ENCODE assay signal across 24 mouse cellular contexts in genomic region chr13:115252541-115252940, GRCm38 (mm10).
DNase-seq lines count a peak whose midpoint lies in the region; ATAC-seq lines count a peak whose summit lies in the region.
"Had no signal": no experiment of that assay in that cellular context is flagged by ENCODE, and none has a peak within 500 bp of the region (broad histone marks: within the 10 kb centered on the region; RNA-seq: fewer than 3 reads in every experiment).

No protein-coding gene starts in this region.

- no peaks in the 10 kb centered on the region for H3K27me3 ChIP-seq in embryonic facial prominence, embryonic 11.5 days (ENCODE audit: control insufficient read depth, insufficient read depth, low read length)
- H3K27me3 ChIP-seq in embryonic facial prominence, embryonic 10.5 days (replicated peaks; ENCODE audit: low read depth, poor library complexity, severe bottlenecking): no peaks in the 10 kb centered on the region
- H3K27me3 ChIP-seq in embryonic facial prominence, embryonic 14.5 days (replicated peaks; ENCODE audit: control insufficient read depth, insufficient read depth, low read length): no peaks in the 10 kb centered on the region
- H3K27me3 ChIP-seq: CH12.LX; heart, embryonic 13.5 days; hindbrain, embryonic 15.5 days; liver, embryonic 13.5 days had no signal

- H3K36me3 ChIP-seq in embryonic facial prominence, embryonic 11.5 days (replicated peaks; ENCODE audit: control insufficient read depth, insufficient read depth, low read depth, low read length): no peaks in the 10 kb centered on the region
- no peaks in the 10 kb centered on the region for H3K36me3 ChIP-seq in embryonic facial prominence, embryonic 10.5 days (replicated peaks)
- H3K36me3 ChIP-seq in embryonic facial prominence, embryonic 14.5 days (ENCODE audit: control insufficient read depth, insufficient read depth, low read length): no peaks in the 10 kb centered on the region
- H3K36me3 ChIP-seq: forebrain, embryonic 10.5 days; heart, embryonic 13.5 days; hindbrain, embryonic 15.5 days; liver, embryonic 13.5 days had no signal

- no peaks in the 10 kb centered on the region for H3K9me3 ChIP-seq in embryonic facial prominence, embryonic 11.5 days (replicated peaks; ENCODE audit: control insufficient read depth, low read length)
- H3K9me3 ChIP-seq in embryonic facial prominence, embryonic 10.5 days: no peaks in the 10 kb centered on the region
- no peaks in the 10 kb centered on the region for H3K9me3 ChIP-seq in embryonic facial prominence, embryonic 14.5 days (ENCODE audit: control insufficient read depth, low read length)
- H3K9me3 ChIP-seq: forebrain, embryonic 10.5 days; heart, embryonic 13.5 days; hindbrain, embryonic 15.5 days; liver, embryonic 13.5 days had no signal

- no peak overlapping the region for H3K27ac ChIP-seq in embryonic facial prominence, embryonic 11.5 days (replicated peaks; ENCODE audit: low read depth, low read length)
- H3K27ac ChIP-seq in embryonic facial prominence, embryonic 10.5 days (replicated peaks): no peak overlapping the region
- H3K27ac ChIP-seq in embryonic facial prominence, embryonic 14.5 days (replicated peaks; ENCODE audit: low read depth, low read length): no peak overlapping the region
- H3K27ac ChIP-seq: forebrain, embryonic 10.5 days; heart, embryonic 13.5 days; hindbrain, embryonic 15.5 days; liver, embryonic 13.5 days had no signal

- no peaks in the 10 kb centered on the region for H3K4me1 ChIP-seq in embryonic facial prominence, embryonic 11.5 days (ENCODE audit: control insufficient read depth, insufficient read depth, low read length)
- H3K4me1 ChIP-seq in embryonic facial prominence, embryonic 10.5 days: no peaks in the 10 kb centered on the region
- no peaks in the 10 kb centered on the region for H3K4me1 ChIP-seq in embryonic facial prominence, embryonic 14.5 days (ENCODE audit: control insufficient read depth, insufficient read depth, low read length)
- H3K4me1 ChIP-seq: heart, embryonic 13.5 days; hindbrain, embryonic 15.5 days; liver, embryonic 13.5 days had no signal

- no peak overlapping the region for H3K4me3 ChIP-seq in embryonic facial prominence, embryonic 11.5 days (ENCODE audit: low read depth, low read length)
- no peak overlapping the region for H3K4me3 ChIP-seq in embryonic facial prominence, embryonic 10.5 days
- no peak overlapping the region for H3K4me3 ChIP-seq in embryonic facial prominence, embryonic 14.5 days (ENCODE audit: low read depth, low read length)
- H3K4me3 ChIP-seq: forebrain, embryonic 10.5 days; heart, embryonic 13.5 days; hindbrain, embryonic 15.5 days; liver, embryonic 13.5 days; myocyte had no signal

- WGBS in embryonic facial prominence, embryonic 11.5 days: 54% methylated on average over 3 of the region's 3 CpGs
- WGBS in embryonic facial prominence, embryonic 10.5 days: 55% methylated on average over 3 of the region's 3 CpGs
- WGBS in embryonic facial prominence, embryonic 14.5 days: 41% methylated on average over 3 of the region's 3 CpGs

- H3K9ac ChIP-seq in embryonic facial prominence, embryonic 11.5 days (replicated peaks; ENCODE audit: low read length): no peak overlapping the region
- no peak overlapping the region for H3K9ac ChIP-seq in embryonic facial prominence, embryonic 14.5 days (ENCODE audit: low read depth, low read length)
- H3K9ac ChIP-seq: heart, embryonic 13.5 days; hindbrain, embryonic 15.5 days; liver, embryonic 13.5 days had no signal

- H3K4me2 ChIP-seq in embryonic facial prominence, embryonic 11.5 days (ENCODE audit: low read depth, low read length): no peak overlapping the region
- no peak overlapping the region for H3K4me2 ChIP-seq in embryonic facial prominence, embryonic 14.5 days (ENCODE audit: low read depth, low read length)
- H3K4me2 ChIP-seq: heart, embryonic 13.5 days; hindbrain, embryonic 15.5 days; liver, embryonic 13.5 days had no signal

- no peak for ATAC-seq in embryonic facial prominence, embryonic 11.5 days (replicated peaks; ENCODE audit: insufficient number of reproducible peaks, low FRiP score, low TSS enrichment, low read depth)
- ATAC-seq in embryonic facial prominence, embryonic 14.5 days (ENCODE audit: low read depth): no peak
- ATAC-seq: intestine, embryonic 16.5 days; Patski had no signal

- peak; percentile 59 for DNase-seq in embryonic facial prominence, embryonic 11.5 days (ENCODE audit: low spot score)
- DNase-seq in embryonic facial prominence, embryonic 10.5 days (ENCODE audit: low spot score): no peak
- DNase-seq in 3T3-L1 (ENCODE audit: low read depth, low spot score): peak; percentile 14
- DNase-seq in NIH3T3 (ENCODE audit: low read depth): peak; percentile 21
- DNase-seq in embryonic facial prominence, embryonic 14.5 days (ENCODE audit: low spot score): peak; percentile 55
- DNase-seq in layer of hippocampus, adult 18-20 months (ENCODE audit: low spot score in 2 of 2): no peak
- DNase-seq in ovary, postnatal 36 days (ENCODE audit: low spot score): no peak
- DNase-seq: adrenal gland, postnatal 25 days; cerebellum, adult 11 months; cerebellum, postnatal 25 days; gastrocnemius, postnatal 10 days; heart, adult 11 months; left cerebral cortex, postnatal 4 days; liver, embryonic 13.5 days; midbrain, embryonic 14.5 days; spleen, adult 18-20 months; thymus, postnatal 25 days had no signal

Comparison
In these comparisons a context has a peak if more than half of its experiments do, and no peak if none do; other contexts are left out.
1. DNase-seq: peak in embryonic facial prominence, embryonic 11.5 days (single experiment), 3T3-L1 (single experiment), NIH3T3 (single experiment) and embryonic facial prominence, embryonic 14.5 days (single experiment); none in embryonic facial prominence, embryonic 10.5 days (single experiment), layer of hippocampus, adult 18-20 months (0 of 2) and ovary, postnatal 36 days (single experiment).